Mouse (Mus musculus) heart, embryonic 11.5 days (tissue): ENCODE results near the gene Arid5b. TPM values are rescaled to one million over a fixed set of nuclear protein-coding genes. Genes with fewer than 3 reads are reported as not detected.
A peak's percentile ranks its signal among the peaks of the same experiment; 100 is the strongest.

Experiments
- ATAC-seq: fragments of 200-750 bp; cut with Nextera tagmentation; replicated peaks from 2 replicates; pipeline ENCODE4 v1.8.0; 2017; ENCODE audit warnings: moderate library complexity; ENCODE audit not compliant: insufficient number of reproducible peaks, low FRiP score, low TSS enrichment
- H3K27ac ChIP-seq: fragments of 300-500 bp; sonication (generic); 2 replicates; pipeline ENCODE4 v1.5.1; 2014; ENCODE audit warnings: mild to moderate bottlenecking, low read depth, low read length
- H3K27me3 ChIP-seq: fragments of 300-500 bp; sonication (generic); 2 replicates; pipeline ENCODE4 v1.6.1; 2014; ENCODE audit warnings: mild to moderate bottlenecking, low read length, mixed read lengths; ENCODE audit not compliant: control insufficient read depth, insufficient read depth
- H3K36me3 ChIP-seq: fragments of 300-500 bp; sonication (generic); 2 replicates; pipeline ENCODE4 v1.6.1; 2014; ENCODE audit warnings: mild to moderate bottlenecking, low read length, moderate library complexity, mixed read lengths; ENCODE audit not compliant: control insufficient read depth, insufficient read depth
- H3K4me1 ChIP-seq: fragments of 300-500 bp; sonication (generic); 2 replicates; pipeline ENCODE4 v1.6.1; 2014; ENCODE audit warnings: low read length; ENCODE audit not compliant: control insufficient read depth, insufficient read depth
- H3K4me2 ChIP-seq: fragments of 300-500 bp; sonication (generic); 2 replicates; pipeline ENCODE4 v1.6.1; 2014; ENCODE audit warnings: mild to moderate bottlenecking, moderate library complexity
- H3K4me3 ChIP-seq: fragments of 300-500 bp; sonication (generic); 2 replicates; pipeline ENCODE4 v1.5.1; 2014; ENCODE audit warnings: low read depth, low read length
- H3K9ac ChIP-seq: fragments of 300-500 bp; sonication (generic); 2 replicates; pipeline ENCODE4 v1.6.1; 2014; ENCODE audit warnings: mild to moderate bottlenecking, low read depth, low read length, moderate library complexity
- H3K9me3 ChIP-seq: fragments of 300-500 bp; sonication (generic); replicated peaks from 2 replicates; pipeline ENCODE4 v1.6.1; 2016; ENCODE audit warnings: low read length; ENCODE audit not compliant: control insufficient read depth
- WGBS: fragments of 180-500 bp; shearing (Covaris S2); extraction: QIAGEN DNeasy Blood & Tissue Kit; methylation state at CpG from one replicate; pipeline ENCODE4 v1.1.7; 2014; ENCODE audit not compliant: insufficient replicate concordance; 5-methylcytosine and 5-hydroxymethylcytosine counted together
- polyA plus RNA-seq: library from polyadenylated mRNA; unstranded; fragments of >200 nt; fragmentation: Nextera tagmentation; extraction: Ambion mirVana; gene quantifications from 2 replicates; pipeline ENCODE4 v1.2.1, GENCODE M21; 2014

The Arid5b gene
- polyA plus RNA-seq, 1 experiment from 2014 or later, result 21.1 TPM

GRCm38 (mm10) chr10:68140306-68140705, 138.2 kb downstream of the Arid5b start:
- Histone ChIP-seq H3K9ac (no peak overlapping the region), H3K36me3 (no peaks in the 10 kb centered on the region), H3K4me1 (peaks cover 11% of the 10 kb centered on the region), H3K4me2 (no peak overlapping the region), H3K27me3 (no peaks in the 10 kb centered on the region), H3K27ac (no peak overlapping the region), H3K9me3 (no peaks in the 10 kb centered on the region), H3K4me3 (no peak overlapping the region)
- ATAC-seq, result no peak
- WGBS, result 82% methylated on average over 6 of the region's 6 CpGs

- H3K27me3 ChIP-seq, result no peaks in the 10 kb centered on the region
- no peaks in the 10 kb centered on the region for H3K9me3 ChIP-seq
- H3K4me3 ChIP-seq, result no peak overlapping the region
- 87% methylated on average over 5 of the region's 5 CpGs for WGBS
- peaks cover 2% of the 10 kb centered on the region; the same call in 1 of the 2 replicates for H3K36me3 ChIP-seq
- H3K9ac ChIP-seq, result no peak overlapping the region
- peaks cover 18% of the 10 kb centered on the region for H3K4me1 ChIP-seq
- no peak overlapping the region for H3K4me2 ChIP-seq
- ATAC-seq, result no peak
- no peak overlapping the region for H3K27ac ChIP-seq
These were observed 140.4 kb downstream of the Arid5b start for GRCm38 (mm10) chr10:68138123-68138522.

GRCm38 (mm10) chr10:68137151-68137833, 141.2 kb downstream of the Arid5b start:
- Histone ChIP-seq H3K9me3 (no peaks in the 10 kb centered on the region), H3K4me2 (peak overlapping the region; percentile 76), H3K36me3 (peaks cover 3% of the 10 kb centered on the region; the same call in 1 of the 2 replicates), H3K27ac (peak overlapping the region; percentile 95), H3K9ac (peak overlapping the region; percentile 77; the same call in 1 of the 2 replicates), H3K4me1 (peaks cover 18% of the 10 kb centered on the region), H3K27me3 (no peaks in the 10 kb centered on the region), H3K4me3 (peak overlapping the region; percentile 53; the same call in 1 of the 2 replicates)
- no peak for ATAC-seq
- WGBS, result 75% methylated on average over 11 of the region's 11 CpGs

GRCm38 (mm10) chr10:68136480-68137083, 142.0 kb downstream of the Arid5b start:
- Histone ChIP-seq H3K4me2 (peak overlapping the region; percentile 76), H3K27me3 (no peaks in the 10 kb centered on the region), H3K27ac (peak overlapping the region; percentile 95), H3K4me3 (peak overlapping the region; percentile 53), H3K36me3 (peaks cover 7% of the 10 kb centered on the region; the same call in 1 of the 2 replicates), H3K9ac (peak overlapping the region; percentile 77), H3K9me3 (no peaks in the 10 kb centered on the region), H3K4me1 (peaks cover 18% of the 10 kb centered on the region)
- ATAC-seq, result peak; percentile 82
- WGBS, result under 1% methylated on average over 18 of the region's 18 CpGs

GRCm38 (mm10) chr10:68136051-68136450, 142.5 kb downstream of the Arid5b start:
- Histone ChIP-seq H3K27me3 (no peaks in the 10 kb centered on the region), H3K9ac (peak overlapping the region; percentile 77), H3K27ac (peak overlapping the region; percentile 95), H3K4me3 (peak overlapping the region; percentile 53), H3K9me3 (no peaks in the 10 kb centered on the region), H3K4me2 (peak overlapping the region; percentile 76), H3K36me3 (peaks cover 7% of the 10 kb centered on the region; the same call in 1 of the 2 replicates), H3K4me1 (peaks cover 18% of the 10 kb centered on the region)
- 2% methylated on average over 9 of the region's 9 CpGs for WGBS
- ATAC-seq, result no peak

- Histone ChIP-seq H3K27me3 (no peaks in the 10 kb centered on the region), H3K9ac (peak overlapping the region; percentile 77), H3K4me1 (peaks cover 18% of the 10 kb centered on the region), H3K27ac (no peak overlapping the region; the same call in 1 of the 2 replicates), H3K4me2 (peak overlapping the region; percentile 76), H3K9me3 (no peaks in the 10 kb centered on the region), H3K4me3 (peak overlapping the region; percentile 53), H3K36me3 (peaks cover 7% of the 10 kb centered on the region; the same call in 1 of the 2 replicates)
- ATAC-seq, result no peak
- WGBS, result 20% methylated on average over 4 of the region's 4 CpGs
These were observed 143.1 kb downstream of the Arid5b start for GRCm38 (mm10) chr10:68135416-68135815.

- Histone ChIP-seq H3K4me1 (peaks cover 23% of the 10 kb centered on the region), H3K36me3 (peaks cover 7% of the 10 kb centered on the region; the same call in 1 of the 2 replicates), H3K4me3 (no peak overlapping the region; the same call in 1 of the 2 replicates), H3K9ac (no peak overlapping the region), H3K27ac (no peak overlapping the region), H3K4me2 (peak overlapping the region; percentile 76), H3K9me3 (no peaks in the 10 kb centered on the region), H3K27me3 (no peaks in the 10 kb centered on the region)
- no peak for ATAC-seq
- 40% methylated on average over 4 of the region's 4 CpGs for WGBS
These were observed 144.0 kb downstream of the Arid5b start for GRCm38 (mm10) chr10:68134549-68134948.

GRCm38 (mm10) chr10:68134071-68134470, 144.5 kb downstream of the Arid5b start:
- H3K4me1 ChIP-seq, result peaks cover 27% of the 10 kb centered on the region
- H3K4me2 ChIP-seq, result no peak overlapping the region
- H3K4me3 ChIP-seq, result no peak overlapping the region
- H3K9me3 ChIP-seq, result no peaks in the 10 kb centered on the region
- ATAC-seq, result no peak
- 39% methylated on average over 5 of the region's 5 CpGs for WGBS
- H3K9ac ChIP-seq, result no peak overlapping the region
- no peak overlapping the region for H3K27ac ChIP-seq
- no peaks in the 10 kb centered on the region for H3K27me3 ChIP-seq
- H3K36me3 ChIP-seq, result peaks cover 7% of the 10 kb centered on the region; the same call in 1 of the 2 replicates
